Mouse (Mus musculus) limb, embryonic 14.5 days (tissue): ENCODE measurements around the gene Pcca. TPM values are rescaled to one million over a fixed set of nuclear protein-coding genes. Genes with fewer than 3 reads are reported as not detected.
A peak's percentile ranks its signal among the peaks of the same experiment; 100 is the strongest.

ENCODE experiments used
- ATAC-seq: fragments of 200-750 bp; cut with Nextera tagmentation; 2 replicates; pipeline ENCODE4 v1.8.0; 2017; ENCODE audit warnings: low read depth, moderate number of reproducible peaks, moderate TSS enrichment; ENCODE audit not compliant: low FRiP score
- DNase-seq: peaks from one replicate; pipeline ENCODE4 v3.0.0-alpha.2; 2015; ENCODE audit warnings: low spot score
- H3K27ac ChIP-seq: fragments of 300-500 bp; sonication (generic); replicated peaks from 2 replicates; pipeline ENCODE4 v1.5.1; 2014; ENCODE audit warnings: low read depth, mild to moderate bottlenecking, low read length, moderate library complexity, mixed read lengths
- H3K27me3 ChIP-seq: fragments of 300-500 bp; sonication (generic); 2 replicates; pipeline ENCODE4 v1.6.1; 2014; ENCODE audit warnings: low read length, mixed read lengths; ENCODE audit not compliant: control insufficient read depth, insufficient read depth
- H3K36me3 ChIP-seq: fragments of 300-500 bp; sonication (generic); 2 replicates; pipeline ENCODE4 v1.6.1; 2014; ENCODE audit warnings: mild to moderate bottlenecking, low read length, moderate library complexity, mixed read lengths; ENCODE audit not compliant: control insufficient read depth, insufficient read depth
- H3K4me1 ChIP-seq: fragments of 300-500 bp; sonication (generic); 2 replicates; pipeline ENCODE4 v1.6.1; 2014; ENCODE audit warnings: antibody characterized with exemption, low read length, mixed read lengths; ENCODE audit not compliant: control insufficient read depth, insufficient read depth
- H3K4me2 ChIP-seq: fragments of 300-500 bp; sonication (generic); replicated peaks from 2 replicates; pipeline ENCODE4 v1.6.1; 2014; ENCODE audit warnings: low read depth, mild to moderate bottlenecking, low read length, moderate library complexity; ENCODE audit not compliant: severe bottlenecking
- H3K4me3 ChIP-seq: fragments of 300-500 bp; sonication (generic); replicated peaks from 2 replicates; pipeline ENCODE4 v1.5.1; 2014; ENCODE audit warnings: low read length
- H3K9ac ChIP-seq: fragments of 300-500 bp; sonication (generic); 2 replicates; pipeline ENCODE4 v1.6.1; 2014; ENCODE audit warnings: mild to moderate bottlenecking, low read depth, low read length, moderate library complexity; ENCODE audit not compliant: severe bottlenecking
- H3K9me3 ChIP-seq: fragments of 300-500 bp; sonication (generic); 2 replicates; pipeline ENCODE4 v1.6.1; 2016; ENCODE audit warnings: low read length; ENCODE audit not compliant: control insufficient read depth
- POLR2A ChIP-seq: fragments of 200-500 bp; IDR thresholded peaks from 2 replicates; pipeline ENCODE4 v1.8.0; 2012; ENCODE audit warnings: inconsistent platforms, mild to moderate bottlenecking, moderate library complexity, borderline replicate concordance; ENCODE audit not compliant: insufficient read depth, insufficient read length; ENCODE audit errors: extremely low read depth
- WGBS: fragments of 180-500 bp; shearing (Covaris S2); extraction: QIAGEN DNeasy Blood & Tissue Kit; methylation state at CpG from one replicate; pipeline ENCODE4 v1.1.7; 2014; 5-methylcytosine and 5-hydroxymethylcytosine counted together
- polyA plus RNA-seq, 2 experiments: library from polyadenylated mRNA; depleted of rRNA in 1 of 2; stranded (reverse) in 1 of 2; unstranded in 1 of 2; fragments of >200 nt; fragmentation: Nextera tagmentation in 1 of 2; extraction: Ambion mirVana in 1 of 2; gene quantifications; 2 replicates each; pipeline versions ENCODE4 v1.2.1 to v1.2.3; 2012 to 2014

Pcca gene
- polyA plus RNA-seq, 2 experiments, result 15.7 to 17.3 TPM

DNA sequence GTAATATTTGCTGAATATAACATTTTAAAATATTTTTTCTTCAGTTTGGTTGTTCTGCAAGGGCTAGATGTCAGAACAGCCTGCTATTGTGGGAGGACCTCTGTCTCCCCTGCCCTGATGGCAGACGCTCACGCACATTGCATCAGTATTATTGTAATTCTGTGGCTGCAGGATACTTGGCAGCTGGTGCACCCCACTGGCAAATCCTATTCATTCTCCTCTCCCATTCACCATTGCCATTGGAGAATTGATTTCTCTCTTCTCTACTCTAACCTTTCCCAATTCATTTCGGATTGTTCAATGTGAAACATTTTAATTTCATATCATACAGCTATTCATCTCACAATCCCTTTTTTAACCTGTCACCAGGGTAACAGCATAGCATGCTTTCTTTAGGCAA lies 186.9 kb downstream of the Pcca start:
- no peak overlapping the region for H3K27ac ChIP-seq
- 0 out of 2 replicates have a peak, but pooled peaks cover 4% of the 10 kb centered on the region for H3K4me1 ChIP-seq
- no peak for TF ChIP-seq POLR2A
- H3K4me3 ChIP-seq, result no peak overlapping the region
- no peaks in the 10 kb centered on the region for H3K27me3 ChIP-seq
- no peak overlapping the region for H3K4me2 ChIP-seq
- no peaks in the 10 kb centered on the region for H3K36me3 ChIP-seq
- WGBS, result 61% methylated on average over 3 of the region's 3 CpGs
- no peak for ATAC-seq
- DNase-seq, result no peak
- H3K9ac ChIP-seq, result no peak overlapping the region
- no peaks in the 10 kb centered on the region for H3K9me3 ChIP-seq

- Histone ChIP-seq H3K4me2 (no peak overlapping the region), H3K36me3 (no peaks in the 10 kb centered on the region), H3K4me1 (0 out of 2 replicates have a peak, but pooled peaks cover 4% of the 10 kb centered on the region), H3K4me3 (no peak overlapping the region), H3K9me3 (no peaks in the 10 kb centered on the region), H3K9ac (no peak overlapping the region), H3K27ac (no peak overlapping the region), H3K27me3 (no peaks in the 10 kb centered on the region)
- ATAC-seq (no peak), DNase-seq (no peak)
- no peak for TF ChIP-seq POLR2A
- WGBS, result 15% methylated on average over 4 of the region's 4 CpGs
Observed at GRCm38 (mm10) chr14:122721750-122722149, 187.6 kb downstream of the Pcca start.

DNA sequence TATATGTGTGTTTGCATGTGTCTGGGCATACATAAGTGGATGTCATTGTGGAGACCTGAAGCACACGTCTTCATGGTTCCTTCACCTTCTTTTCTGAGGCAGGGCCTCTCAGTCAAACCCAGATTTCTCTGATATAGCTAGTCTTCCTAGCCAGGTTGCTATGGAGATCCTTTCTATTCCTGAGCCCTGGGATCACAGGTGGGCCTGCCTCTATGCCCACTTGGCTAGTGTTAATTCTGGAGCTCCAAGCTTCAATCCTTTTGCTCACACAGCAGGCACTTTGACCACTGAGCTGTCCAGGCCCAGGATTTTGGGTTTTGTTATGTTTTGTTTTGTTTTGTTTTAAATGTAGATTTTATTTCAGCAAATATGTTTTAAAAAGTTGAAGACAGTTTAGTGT lies 192.3 kb downstream of the Pcca start:
- H3K9ac ChIP-seq, result no peak overlapping the region
- no peaks in the 10 kb centered on the region for H3K9me3 ChIP-seq
- DNase-seq (no peak), ATAC-seq (no peak)
- no peak for TF ChIP-seq POLR2A
- 79% methylated on average over 1 of the region's 1 CpGs for WGBS
- H3K4me2 ChIP-seq, result no peak overlapping the region
- no peaks in the 10 kb centered on the region for H3K27me3 ChIP-seq
- no peaks in the 10 kb centered on the region for H3K36me3 ChIP-seq
- H3K4me1 ChIP-seq, result no peaks in the 10 kb centered on the region
- no peak overlapping the region for H3K4me3 ChIP-seq
- no peak overlapping the region for H3K27ac ChIP-seq

DNA sequence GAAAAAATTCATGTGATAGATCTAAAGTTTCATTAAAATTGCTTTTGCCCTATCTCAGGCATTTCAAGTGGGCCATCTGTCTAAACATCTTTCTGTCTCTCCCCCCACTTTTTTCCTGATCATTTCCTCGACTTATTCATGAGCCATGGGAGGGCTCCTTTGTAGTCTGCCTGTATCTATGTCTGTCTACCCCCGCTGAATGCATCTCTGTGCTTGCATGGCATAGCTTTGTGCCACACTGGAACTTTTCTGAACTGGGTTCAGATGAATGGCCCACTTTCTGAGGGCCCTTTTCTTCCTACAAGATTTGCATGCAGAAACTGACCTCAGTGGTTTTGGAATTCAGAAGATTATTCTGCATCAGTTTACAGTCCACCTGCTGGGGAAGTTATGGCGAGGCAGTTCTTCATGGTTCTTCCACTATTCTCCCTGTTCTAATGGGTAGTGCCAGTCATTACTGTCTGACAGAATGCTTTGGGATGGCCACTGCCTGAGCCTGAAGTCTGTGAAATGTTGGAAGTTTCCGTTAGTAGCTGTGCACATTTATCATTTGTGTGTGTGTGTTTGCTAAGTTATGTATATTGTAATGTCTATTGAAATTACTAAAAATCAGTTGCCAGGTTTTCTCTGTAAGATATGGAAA lies 195.4 kb downstream of the Pcca start:
- Histone ChIP-seq H3K9ac (no peak overlapping the region), H3K27me3 (no peaks in the 10 kb centered on the region)
- 78% methylated on average over 4 of the region's 4 CpGs for WGBS

DNA sequence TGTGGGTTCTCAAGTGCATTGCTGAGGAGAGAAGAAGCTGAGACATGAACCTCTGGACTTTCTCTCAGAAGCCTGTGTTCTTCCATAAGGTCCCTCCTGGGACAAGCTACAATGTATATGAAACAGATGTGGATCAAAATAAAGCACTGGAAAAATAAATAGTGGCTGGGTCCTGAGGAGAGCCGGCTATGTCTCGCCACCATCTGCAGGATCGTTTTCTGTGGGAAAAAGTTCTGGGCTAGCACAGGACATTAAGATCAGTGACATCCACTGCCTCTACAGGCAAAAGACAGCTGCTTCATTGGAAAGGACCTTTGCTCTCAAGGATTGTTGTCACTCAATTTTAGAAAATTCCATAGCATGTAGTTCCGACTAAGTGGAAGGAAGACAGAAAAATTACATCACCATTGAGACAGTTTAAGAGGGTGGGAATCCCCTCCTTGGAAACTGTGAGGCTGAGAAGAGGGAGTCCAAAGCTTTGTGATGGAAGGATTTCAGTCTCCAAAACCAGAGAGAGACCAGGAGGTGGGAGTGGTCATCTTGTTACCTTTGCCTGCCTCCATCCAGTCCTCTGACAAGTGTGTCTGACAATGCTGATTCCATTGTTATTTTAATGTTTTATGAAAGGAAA lies 196.9 kb downstream of the Pcca start:
- DNase-seq (no peak), ATAC-seq (peak; percentile 55)
- Histone ChIP-seq H3K27me3 (no peaks in the 10 kb centered on the region), H3K9ac (no peak overlapping the region), H3K4me3 (no peak overlapping the region), H3K9me3 (no peaks in the 10 kb centered on the region), H3K36me3 (no peaks in the 10 kb centered on the region), H3K4me2 (no peak overlapping the region), H3K4me1 (no peaks in the 10 kb centered on the region), H3K27ac (no peak overlapping the region)
- 38% methylated on average over 4 of the region's 4 CpGs for whole genome bisulfite sequencing
- TF ChIP-seq POLR2A, result no peak

More for the DNA sequence above, 195.4 kb downstream of the Pcca start:
- DNase-seq (no peak), ATAC-seq (no peak)
- no peak for TF ChIP-seq POLR2A
- Histone ChIP-seq H3K4me1 (no peaks in the 10 kb centered on the region), H3K27ac (no peak overlapping the region), H3K9me3 (no peaks in the 10 kb centered on the region), H3K4me2 (no peak overlapping the region), H3K36me3 (no peaks in the 10 kb centered on the region), H3K4me3 (no peak overlapping the region)
